Comparison of ENCODE assay signal across 9 mouse cellular contexts in the genomic region with DNA sequence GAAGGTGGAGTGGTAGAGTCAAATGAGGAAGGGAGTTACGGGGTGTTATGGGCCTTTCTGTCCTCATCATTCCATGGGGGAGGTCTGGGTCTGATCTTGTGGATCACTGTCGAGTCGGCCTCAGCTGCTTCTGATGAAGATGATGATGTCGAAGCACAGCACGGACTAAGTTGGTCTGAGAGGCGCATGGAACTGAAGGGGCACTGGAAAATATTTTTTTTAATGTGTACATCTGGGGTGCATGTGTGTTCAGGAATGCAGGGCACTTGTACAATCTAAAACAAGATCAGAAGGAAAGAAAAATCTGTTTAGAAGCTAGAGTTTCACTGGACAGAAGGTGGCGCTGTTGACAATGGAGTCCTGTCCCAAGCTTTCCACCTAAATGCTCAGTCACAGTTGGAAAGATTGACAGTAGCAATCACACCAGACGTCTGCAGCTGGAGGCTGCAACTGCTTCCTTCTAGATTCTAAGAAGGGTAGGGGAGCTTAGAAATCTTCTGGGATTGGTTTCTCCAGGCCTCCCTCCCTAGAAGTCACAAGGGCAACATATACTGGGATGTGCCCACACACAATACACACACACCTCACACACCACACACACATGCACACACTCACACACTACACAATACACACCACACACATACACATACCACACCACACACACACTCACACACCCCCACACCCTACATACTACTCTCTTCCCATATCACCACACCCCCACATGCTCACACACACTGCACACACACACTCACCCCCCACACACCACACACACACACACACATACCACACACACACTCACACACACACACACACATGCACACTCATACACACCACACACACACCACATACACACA. TPM values are rescaled to one million over a fixed set of nuclear protein-coding genes. Genes with fewer than 3 reads are reported as not detected.
DNase-seq lines count a peak whose midpoint lies in the region; ATAC-seq and TF ChIP-seq lines count a peak whose summit lies in the region.
"Had no signal": no experiment of that assay in that cellular context is flagged by ENCODE, and none has a peak within 500 bp of the region (broad histone marks: within the 10 kb centered on the region; RNA-seq: fewer than 3 reads in every experiment).

No protein-coding gene starts in this region.

- TF ChIP-seq EP300 in MEL (IDR thresholded peaks at IDR 0.05; ENCODE audit: low read depth in 1 of 2, low read length in 2 of 2) = no peak

- peaks cover 2 to 8% of the 10 kb centered on the region in 2 experiments; a peak in 2 of 4 replicates for H3K4me1 ChIP-seq in MEL (ENCODE audit: control insufficient read depth in 1 of 2, insufficient read depth in 2 of 2, low read length in 2 of 2)
- peaks cover 4% of the 10 kb centered on the region for H3K4me1 ChIP-seq in cortical plate, adult 2 months (ENCODE audit: control insufficient read depth, insufficient read depth, low read length)
- no peaks in the 10 kb centered on the region; the same call in 1 of the 2 replicates for H3K4me1 ChIP-seq in lung, embryonic 16.5 days (replicated peaks; ENCODE audit: control insufficient read depth, insufficient read depth, low read length)

- peak; percentile 78 for TF ChIP-seq RAD21 in MEL (IDR thresholded peaks at IDR 0.05; ENCODE audit: low read depth, low read length)

- H3K79me2 ChIP-seq in MEL (ENCODE audit: control insufficient read depth, insufficient read depth, low read length, poor library complexity) = no peaks in the 10 kb centered on the region

- no peak overlapping the region for H3K9ac ChIP-seq in MEL (ENCODE audit: control insufficient read depth, low read depth, low read length, poor library complexity, severe bottlenecking)
- no peak overlapping the region for H3K9ac ChIP-seq in lung, embryonic 16.5 days (ENCODE audit: low read length)

- H3K36me3 ChIP-seq in MEL (ENCODE audit: control insufficient read depth in 1 of 2, insufficient read depth in 2 of 2, low read length in 2 of 2) = no peaks in the 10 kb centered on the region
- H3K36me3 ChIP-seq in lung, embryonic 16.5 days (ENCODE audit: control insufficient read depth, insufficient read depth, low read length) = no peaks in the 10 kb centered on the region
- H3K36me3 ChIP-seq: G1E had no signal

- intact Hi-C loops in heart, postnatal 14 days (cut with DNase I) = loop anchor here (2.0 to 5.0 kb wide), 3 partner anchors 217 to 493 kb away; no protein-coding TSS in a partner anchor

- no peak overlapping the region for H3K4me2 ChIP-seq in lung, embryonic 16.5 days (ENCODE audit: low read depth, low read length)

- TF ChIP-seq POLR2A in MEL (IDR thresholded peaks at IDR 0.05; ENCODE audit: control insufficient read depth in 1 of 2, insufficient read depth in 1 of 2, low read depth in 1 of 2, low read length in 2 of 2, poor library complexity in 1 of 2) = no peak
- TF ChIP-seq POLR2A in cortical plate, adult 2 months (IDR thresholded peaks at IDR 0.05; ENCODE audit: extremely low read depth, insufficient read depth, low read length) = no peak

- WGBS in lung, embryonic 16.5 days = 37% methylated on average over 8 of the region's 8 CpGs

- no peak overlapping the region for H3K4me3 ChIP-seq in MEL (ENCODE audit: control insufficient read depth in 1 of 2, insufficient read depth in 1 of 2, low read depth in 2 of 2, low read length in 2 of 2)
- H3K4me3 ChIP-seq in cortical plate, adult 2 months (ENCODE audit: insufficient read depth, low read length) = no peak overlapping the region
- no peak overlapping the region for H3K4me3 ChIP-seq in lung, embryonic 16.5 days (ENCODE audit: low read length)

- H3K27ac ChIP-seq in MEL (ENCODE audit: control insufficient read depth, low read depth, low read length) = no peak overlapping the region
- H3K27ac ChIP-seq in cortical plate, adult 2 months (ENCODE audit: insufficient read depth, low read length) = no peak overlapping the region
- no peak overlapping the region for H3K27ac ChIP-seq in lung, embryonic 16.5 days (ENCODE audit: low read length)

- 0 out of 4 replicates have a peak, but pooled peaks cover 0 to 2% of the 10 kb centered on the region in 2 experiments for H3K27me3 ChIP-seq in MEL (ENCODE audit: control insufficient read depth in 1 of 2, insufficient read depth in 2 of 2, low read length in 2 of 2)
- no peaks in the 10 kb centered on the region; the same call in 1 of the 2 replicates for H3K27me3 ChIP-seq in lung, embryonic 16.5 days (ENCODE audit: control insufficient read depth, insufficient read depth, low read depth, low read length)

- peak; percentile 54 for ATAC-seq in lung, embryonic 16.5 days (ENCODE audit: low read depth)

- peak; percentile 69 for DNase-seq in gastrocnemius, adult 18-20 months (ENCODE audit: low spot score)
- DNase-seq in gastrocnemius, adult 8-10 months (ENCODE audit: low spot score in 2 of 2) = no peak
- peak; percentile 81 for DNase-seq in MEL (ENCODE audit: low read depth, low spot score)
- DNase-seq in heart, postnatal 14 days = peak; percentile 66 to 79
- DNase-seq in kidney, postnatal 36 days = peak; percentile 70 to 86
- DNase-seq in retina, postnatal 7 days (ENCODE audit: low read depth, low spot score) = peak; percentile 51

- no peaks in the 10 kb centered on the region for H3K9me3 ChIP-seq in MEL (replicated peaks; ENCODE audit: insufficient read depth, low read length)
- no peaks in the 10 kb centered on the region for H3K9me3 ChIP-seq in lung, embryonic 16.5 days (ENCODE audit: control insufficient read depth, low read length)
- H3K9me3 ChIP-seq: G1E had no signal

- peak; percentile 65 to 83 (median 69) for TF ChIP-seq CTCF in MEL (IDR thresholded peaks at IDR 0.05 in 2 of 3, conservative IDR thresholded peaks at IDR 0.05 in 1 of 3; ENCODE audit: control insufficient read depth in 1 of 3, insufficient read depth in 1 of 3, low read depth in 2 of 3, low read length in 3 of 3, poor library complexity in 1 of 3, severe bottlenecking in 1 of 3)
- TF ChIP-seq CTCF in cortical plate, adult 2 months (IDR thresholded peaks at IDR 0.05; ENCODE audit: extremely low read depth, insufficient read depth, low read length) = peak; percentile 70

TF ChIP-seq in MEL, 35 proteins besides CTCF, POLR2A, EP300 and RAD21:
- TF ChIP-seq NRF1 (IDR thresholded peaks at IDR 0.05; ENCODE audit: insufficient read depth, low read depth, low read length, poor library complexity, severe bottlenecking) (no peak), SMC3 (IDR thresholded peaks at IDR 0.05; ENCODE audit: low read depth, low read length) (peak; percentile 77), TAL1 (IDR thresholded peaks at IDR 0.05; ENCODE audit: low read length) (no peak), POLR2AphosphoS5 (IDR thresholded peaks at IDR 0.05; ENCODE audit: borderline replicate concordance, low read depth, low read length) (peak; percentile 25; the same call in 1 of the 2 replicates), MYC (IDR thresholded peaks at IDR 0.05; ENCODE audit: low read depth, low read length) (no peak), POLR2AphosphoS2 (IDR thresholded peaks at IDR 0.05; ENCODE audit: low read length) (no peak), ZC3H11A (IDR thresholded peaks at IDR 0.05; ENCODE audit: low read depth, low read length) (peak; percentile 54)
TF ChIP-seq in MEL: peak in this region for 3.

RNA-seq across cellular contexts. Expression of a gene that starts 6.9 kb away (rescaled TPM):
- total RNA-seq in gastrocnemius, adult 18-20 months (2021) = 1 to 10 TPM; 4.3 to 5.5 TPM
- total RNA-seq in gastrocnemius, adult 8-10 months (2022) = 1 to 10 TPM; 4.7 to 6.1 (median 5.4) TPM
- total RNA-seq in MEL (2012; rRNA removed) = 5.4 and 6.0 TPM in 2 replicates
- polyA plus RNA-seq in MEL (2012; ENCODE audit: insufficient read depth in 1 of 2, insufficient read length in 2 of 2, low read depth in 1 of 2, low replicate concordance in 2 of 2, missing spikeins in 1 of 2) = 1 to 10 TPM in 1 of 2 experiments, not detected in 1; 8.4 TPM
- polyA plus RNA-seq in cortical plate, adult 2 months (2012; rRNA removed) = 5.5 and 6.2 TPM in 2 replicates
- total RNA-seq in heart, postnatal 14 days (2021) = 1 to 10 TPM; 5.6 to 5.7 TPM
- polyA plus RNA-seq in lung, embryonic 16.5 days (2015; fragmentation: Nextera tagmentation; extraction: Ambion mirVana) = 2.2 and 2.5 TPM in 2 replicates

RNA-seq across cellular contexts. Expression of a gene that starts 59.4 kb away (rescaled TPM):
- 10 to 100 TPM; 20.8 to 23.0 TPM for total RNA-seq in gastrocnemius, adult 18-20 months (2021)
- total RNA-seq in gastrocnemius, adult 8-10 months (2022) = 10 to 100 TPM; 21.9 to 25.0 (median 23.5) TPM
- total RNA-seq in MEL (2012; rRNA removed) = 39.3 and 42.6 TPM in 2 replicates
- 10 to 100 TPM in 1 of 2 experiments, not detected in 1; 31.1 TPM for polyA plus RNA-seq in MEL (2012; ENCODE audit: insufficient read depth in 1 of 2, insufficient read length in 2 of 2, low read depth in 1 of 2, low replicate concordance in 2 of 2, missing spikeins in 1 of 2)
- polyA plus RNA-seq in cortical plate, adult 2 months (2012; rRNA removed) = 43.8 and 46.9 TPM in 2 replicates
- 10 to 100 TPM; 23.4 to 27.0 TPM for total RNA-seq in heart, postnatal 14 days (2021)
- polyA plus RNA-seq in lung, embryonic 16.5 days (2015; fragmentation: Nextera tagmentation; extraction: Ambion mirVana) = 51.0 and 54.4 TPM in 2 replicates

Comparison
In these comparisons a context has a peak if more than half of its experiments do, and no peak if none do; other contexts are left out.
1. DNase-seq: peak in gastrocnemius, adult 18-20 months (single experiment), MEL (single experiment), heart, postnatal 14 days (2 of 2), kidney, postnatal 36 days (2 of 2) and retina, postnatal 7 days (single experiment); none in gastrocnemius, adult 8-10 months (0 of 2).